Mouse (Mus musculus) cerebellum, adult 8-10 months (tissue): ENCODE data around the gene Gm20897.
"Not testable (repeated sequence)": the region's sequence is repeated elsewhere in the genome, so short reads cannot be mapped to it uniquely, and the experiment has no call there.

Experiments used
- DNase-seq: peaks from one replicate; pipeline ENCODE4 v3.0.0; 2022

The Gm20897 gene

DNA sequence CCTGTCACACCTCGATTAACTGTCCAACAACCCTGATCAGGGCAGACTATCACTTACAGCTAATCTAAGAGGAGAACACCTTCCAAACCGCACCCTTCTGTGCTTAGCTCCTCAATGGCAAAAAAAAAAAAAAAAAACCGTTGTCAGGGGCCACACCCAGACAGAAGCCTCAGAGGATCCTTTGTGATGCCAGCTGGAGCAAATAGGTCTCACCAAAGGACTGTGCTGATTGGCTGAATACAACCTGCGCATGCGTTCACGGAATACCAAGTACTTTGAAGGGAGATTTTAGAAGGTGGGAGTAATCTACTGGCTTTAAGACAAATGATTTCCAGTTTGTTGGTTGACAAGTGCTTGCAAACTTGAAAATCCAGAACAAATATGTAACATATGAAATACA lies at the start of gene Gm20897:
TSS of gene Gm20897 (minus strand) at position 101 of the 400 bp plus-strand sequence.
- not testable (repeated sequence) for DNase-seq
